Mouse (Mus musculus) hindbrain, postnatal 0 days (tissue): ENCODE data around the gene Nck2. TPM values are rescaled to one million over a fixed set of nuclear protein-coding genes. Genes with fewer than 3 reads are reported as not detected.

Experiments
- ATAC-seq: fragments of 200-750 bp; cut with Nextera tagmentation; 2 replicates; pipeline ENCODE4 v1.8.0; 2017; ENCODE audit warnings: mild to moderate bottlenecking, moderate TSS enrichment, moderate library complexity
- DNase-seq: peaks from one replicate; pipeline ENCODE4 v3.0.0-alpha.2; 2015; ENCODE audit warnings: low spot score
- H3K27ac ChIP-seq: fragments of 300-500 bp; sonication (generic); 2 replicates; pipeline ENCODE4 v1.5.1; 2014; ENCODE audit warnings: mild to moderate bottlenecking
- H3K27me3 ChIP-seq: fragments of 300-500 bp; sonication (generic); 2 replicates; pipeline ENCODE4 v1.6.1; 2014; ENCODE audit warnings: low read length, mixed read lengths; ENCODE audit not compliant: insufficient read depth
- H3K36me3 ChIP-seq: fragments of 300-500 bp; sonication (generic); 2 replicates; pipeline ENCODE4 v1.6.1; 2014; ENCODE audit warnings: low read length, mixed read lengths; ENCODE audit not compliant: insufficient read depth
- H3K4me1 ChIP-seq: fragments of 300-500 bp; sonication (generic); 2 replicates; pipeline ENCODE4 v1.6.1; 2014; ENCODE audit warnings: antibody characterized with exemption, low read length, mixed read lengths; ENCODE audit not compliant: insufficient read depth
- H3K4me2 ChIP-seq: fragments of 300-500 bp; sonication (generic); 2 replicates; pipeline ENCODE4 v1.6.1; 2014; ENCODE audit warnings: low read depth, mild to moderate bottlenecking, low read length, moderate library complexity, mixed read lengths
- H3K4me3 ChIP-seq: fragments of 300-500 bp; sonication (generic); 2 replicates; pipeline ENCODE4 v1.5.1; 2014; ENCODE audit warnings: low read length
- H3K9ac ChIP-seq: fragments of 300-500 bp; sonication (generic); replicated peaks from 2 replicates; pipeline ENCODE4 v1.6.1; 2014; ENCODE audit warnings: mild to moderate bottlenecking, low read length, moderate library complexity, mixed read lengths
- H3K9me3 ChIP-seq: fragments of 300-500 bp; sonication (generic); 2 replicates; pipeline ENCODE4 v1.6.1; 2016; ENCODE audit warnings: low read length, mixed read lengths
- CTCF ChIP-seq: IDR thresholded peaks from 2 replicates; pipeline ENCODE4 v1.5.1; 2016; ENCODE audit warnings: antibody characterized with exemption, control low read depth, low read depth
- WGBS: fragments of 180-500 bp; shearing (Covaris S2); extraction: QIAGEN DNeasy Blood & Tissue Kit; methylation state at CpG from one replicate; pipeline ENCODE4 v1.1.7; 2014; 5-methylcytosine and 5-hydroxymethylcytosine counted together
- polyA plus RNA-seq: library from polyadenylated mRNA; unstranded; fragments of >200 nt; fragmentation: Nextera tagmentation; extraction: Ambion mirVana; gene quantifications from 2 replicates; pipeline ENCODE4 v1.2.1, GENCODE M21; 2015
- total RNA-seq: library from RNA; depleted of rRNA; stranded (reverse); fragments of >200 nt; gene quantifications from 2 replicates; pipeline ENCODE4 v1.2.3, GENCODE M21; 2014

The Nck2 gene
- total and polyA plus RNA-seq, 2 experiments from 2014 or later = 32.2 to 65.1 TPM

DNA sequence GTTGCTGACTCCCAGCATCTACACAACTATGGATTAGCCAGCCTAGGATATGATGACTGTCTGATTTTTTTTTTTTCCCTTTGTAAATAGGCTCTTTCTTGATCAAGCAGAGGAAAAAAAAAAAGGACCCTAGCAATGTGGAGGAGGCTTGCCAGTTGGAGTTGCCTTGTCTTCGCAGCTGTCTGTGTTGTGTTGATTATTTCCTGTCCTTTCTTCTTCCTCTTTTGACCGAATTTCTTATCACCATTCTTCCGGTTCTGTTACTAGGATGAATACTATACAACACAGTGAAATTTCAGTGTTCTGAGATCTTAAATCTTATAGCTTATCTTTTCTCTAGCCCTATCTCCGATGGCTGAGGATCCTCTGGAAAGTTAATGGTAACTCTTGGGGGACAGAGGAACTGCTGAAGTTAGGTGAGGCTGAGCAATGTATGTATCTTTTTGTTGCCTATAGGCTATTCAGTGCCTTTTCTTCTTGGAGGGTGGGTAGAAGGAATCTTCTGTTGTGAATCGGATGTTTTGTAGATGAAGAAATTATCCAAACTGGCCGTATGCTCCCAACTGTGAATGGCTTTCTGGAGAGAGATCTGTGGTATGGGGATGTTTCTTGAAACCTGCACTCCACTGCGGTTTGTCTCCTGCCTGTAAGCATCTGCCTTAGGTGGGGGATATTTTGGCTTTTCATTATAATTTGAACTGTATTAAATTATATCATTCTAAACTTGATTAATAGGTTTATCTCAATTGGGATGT, 12.8 kb downstream of the Nck2 start:
- Histone ChIP-seq H3K27ac (no peak overlapping the region), H3K4me3 (no peak overlapping the region), H3K4me1 (no peaks in the 10 kb centered on the region; the same call in 1 of the 2 replicates), H3K36me3 (no peaks in the 10 kb centered on the region), H3K9ac (no peak overlapping the region), H3K9me3 (no peaks in the 10 kb centered on the region), H3K4me2 (no peak overlapping the region), H3K27me3 (no peaks in the 10 kb centered on the region)
- DNase-seq (no peak), ATAC-seq (no peak)
- WGBS = 87% methylated on average over 7 of the region's 7 CpGs
- no peak for TF ChIP-seq CTCF

- Histone ChIP-seq H3K36me3 (no peaks in the 10 kb centered on the region), H3K4me2 (no peak overlapping the region), H3K4me1 (peaks cover 5% of the 10 kb centered on the region; the same call in 1 of the 2 replicates), H3K9me3 (no peaks in the 10 kb centered on the region), H3K27ac (no peak overlapping the region), H3K9ac (no peak overlapping the region), H3K4me3 (no peak overlapping the region), H3K27me3 (no peaks in the 10 kb centered on the region)
- ATAC-seq = no peak
- DNase-seq = no peak
- no peak for TF ChIP-seq CTCF
- 85% methylated on average over 5 of the region's 5 CpGs for WGBS
Measured at GRCm38 (mm10) chr1:43460468-43460867, 16.1 kb downstream of the Nck2 start.

DNA sequence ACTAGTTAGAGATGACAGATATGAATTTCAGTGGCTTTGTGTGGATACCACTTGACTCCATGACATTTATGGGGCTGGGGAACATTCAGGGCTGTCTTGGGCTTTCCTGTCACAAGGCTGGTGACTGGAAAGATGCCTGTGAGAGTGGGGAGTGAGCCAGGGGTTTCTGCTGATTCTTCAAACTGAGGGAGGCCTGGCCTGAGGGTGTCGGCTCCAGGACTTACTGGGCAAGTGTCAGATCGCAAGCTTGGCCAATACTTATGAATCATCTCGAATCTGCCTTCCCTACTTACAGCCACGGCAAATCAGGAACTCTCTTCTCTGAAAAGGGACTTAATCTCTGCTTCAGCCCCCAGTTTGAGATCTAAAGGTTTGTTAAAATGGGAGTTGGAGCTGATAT, 18.3 kb downstream of the Nck2 start:
- Histone ChIP-seq H3K4me2 (no peak overlapping the region), H3K27ac (no peak overlapping the region), H3K4me1 (peaks cover 5% of the 10 kb centered on the region; the same call in 1 of the 2 replicates), H3K9ac (no peak overlapping the region), H3K4me3 (no peak overlapping the region), H3K27me3 (no peaks in the 10 kb centered on the region), H3K36me3 (no peaks in the 10 kb centered on the region), H3K9me3 (no peaks in the 10 kb centered on the region)
- WGBS = 59% methylated on average over 4 of the region's 4 CpGs
- no peak for DNase-seq
- ATAC-seq = no peak
- TF ChIP-seq CTCF = no peak

GRCm38 (mm10) chr1:43463941-43464682, 19.7 kb downstream of the Nck2 start:
- Histone ChIP-seq H3K4me1 (0 out of 2 replicates have a peak, but pooled peaks cover 5% of the 10 kb centered on the region), H3K9me3 (no peaks in the 10 kb centered on the region), H3K9ac (no peak overlapping the region), H3K4me2 (no peak overlapping the region), H3K36me3 (no peaks in the 10 kb centered on the region), H3K27me3 (no peaks in the 10 kb centered on the region), H3K4me3 (no peak overlapping the region), H3K27ac (no peak overlapping the region)
- ATAC-seq (no peak), DNase-seq (no peak)
- 78% methylated on average over 11 of the region's 11 CpGs for WGBS
- no peak for TF ChIP-seq CTCF

GRCm38 (mm10) chr1:43464976-43465375, 20.6 kb downstream of the Nck2 start:
- Histone ChIP-seq H3K4me3 (no peak overlapping the region), H3K27ac (no peak overlapping the region), H3K9me3 (no peaks in the 10 kb centered on the region), H3K36me3 (no peaks in the 10 kb centered on the region), H3K27me3 (no peaks in the 10 kb centered on the region), H3K4me1 (0 out of 2 replicates have a peak, but pooled peaks cover 5% of the 10 kb centered on the region), H3K9ac (no peak overlapping the region), H3K4me2 (no peak overlapping the region)
- DNase-seq = no peak
- TF ChIP-seq CTCF = no peak
- ATAC-seq = no peak

DNA sequence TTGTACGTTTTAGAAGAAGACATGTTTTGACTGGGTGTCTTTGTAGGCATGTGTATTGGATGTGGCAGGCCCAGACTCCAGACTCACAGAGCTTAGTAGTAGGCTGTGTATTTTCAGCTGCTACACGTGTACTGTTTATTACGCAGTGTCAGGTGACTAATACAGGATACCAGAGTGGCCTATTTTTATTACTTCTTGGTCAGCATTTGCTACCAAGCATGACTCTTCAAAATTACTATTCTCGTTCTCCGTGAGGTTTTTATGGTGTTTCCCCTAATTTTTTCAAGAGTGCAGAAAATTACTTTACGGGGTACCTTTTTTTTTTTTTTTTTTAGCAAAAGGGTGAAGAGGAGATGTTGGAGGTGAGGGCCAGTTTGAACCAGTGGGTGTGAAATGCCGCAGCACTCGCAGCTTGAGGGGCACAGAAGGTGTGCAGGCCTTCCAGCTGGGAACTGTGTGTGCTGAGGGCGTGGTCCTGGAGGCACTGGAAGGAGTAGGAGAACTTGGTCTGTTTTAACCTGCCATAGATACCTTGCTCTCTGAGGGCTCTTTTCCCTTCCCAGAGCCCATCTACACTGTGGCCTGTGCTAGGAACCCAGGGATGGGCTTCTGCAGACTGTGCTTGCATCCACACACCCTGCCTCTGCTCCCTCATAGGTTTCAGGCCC, 21.7 kb downstream of the Nck2 start:
- DNase-seq (no peak), ATAC-seq (no peak)
- no peak overlapping the region for H3K4me2 ChIP-seq
- no peak for TF ChIP-seq CTCF
- H3K27ac ChIP-seq = no peak overlapping the region
- WGBS = 82% methylated on average over 9 of the region's 9 CpGs
- H3K4me3 ChIP-seq = no peak overlapping the region
- H3K36me3 ChIP-seq = no peaks in the 10 kb centered on the region
- H3K9ac ChIP-seq = no peak overlapping the region
- H3K27me3 ChIP-seq = no peaks in the 10 kb centered on the region
- H3K4me1 ChIP-seq = 0 out of 2 replicates have a peak, but pooled peaks cover 5% of the 10 kb centered on the region
- H3K9me3 ChIP-seq = no peaks in the 10 kb centered on the region
